ENCODE assay signal across 17 mouse cellular contexts in the genomic region with DNA sequence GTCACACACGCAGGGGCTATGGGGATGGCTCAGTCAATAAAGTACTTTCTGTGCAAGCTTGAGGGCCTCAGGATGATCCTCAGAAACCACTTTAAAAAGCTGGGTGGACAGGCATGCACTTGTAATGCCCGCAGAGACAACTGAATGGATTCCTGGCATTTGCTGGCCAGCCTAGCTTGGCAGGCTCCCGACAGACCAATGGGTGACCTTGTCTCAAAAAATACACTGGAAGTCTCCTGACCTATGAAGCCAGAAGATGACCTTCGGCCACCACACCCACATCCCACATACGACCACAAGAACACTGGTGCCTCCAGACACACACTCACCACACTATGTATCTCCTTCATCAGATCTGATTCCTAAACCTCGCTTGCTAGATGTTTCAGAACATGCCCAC.
A peak's percentile ranks its signal among the peaks of the same experiment; 100 is the strongest.
DNase-seq lines count a peak whose midpoint lies in the region; ATAC-seq and TF ChIP-seq lines count a peak whose summit lies in the region.
"Had no signal": no experiment of that assay in that cellular context is flagged by ENCODE, and none has a peak within 500 bp of the region (broad histone marks: within the 10 kb centered on the region; RNA-seq: fewer than 3 reads in every experiment).

No protein-coding gene starts in this region.

- no peak for TF ChIP-seq POLR2A in liver, adult 2 months (IDR thresholded peaks at IDR 0.05; ENCODE audit: extremely low read depth, insufficient read depth, low read length)
- TF ChIP-seq POLR2A in myocyte (IDR thresholded peaks at IDR 0.05; ENCODE audit: insufficient read length, low read depth) = no peak

- peak; percentile 75 for DNase-seq in liver, adult 2 months (ENCODE audit: extremely low read depth, low read depth, low spot score)
- DNase-seq in liver (no peak), 416B (ENCODE audit: low read depth) (peak; percentile 70), adipocyte (ENCODE audit: low spot score) (no peak)
- DNase-seq: adrenal gland, adult 2 months; adrenal gland, postnatal 10 days; adrenal gland, postnatal 25 days; cerebellum, adult 11-12 months; cerebellum, adult 2 months; cerebellum, adult 9-10 months; cerebellum, postnatal 25 days had no signal

- WGBS in liver, adult 2 months = 45% methylated on average over 6 of the region's 6 CpGs
- WGBS in forebrain, embryonic 13.5 days = 84% methylated on average over 6 of the region's 6 CpGs

- no peaks in the 10 kb centered on the region; the same call in 1 of the 2 replicates for H3K9me3 ChIP-seq in forebrain, embryonic 13.5 days (replicated peaks)
- H3K9me3 ChIP-seq: embryonic facial prominence, embryonic 12.5 days had no signal

- peak overlapping the region; percentile 26 for H3K4me2 ChIP-seq in myocyte (ENCODE audit: low read depth)
- no peak overlapping the region for H3K4me2 ChIP-seq in forebrain, embryonic 13.5 days
- H3K4me2 ChIP-seq: embryonic facial prominence, embryonic 12.5 days had no signal

- no peak overlapping the region for H3ac ChIP-seq in myocyte (ENCODE audit: control insufficient read depth, insufficient read length)

- H3K27ac ChIP-seq in liver, adult 2 months (replicated peaks; ENCODE audit: insufficient read depth, low read depth, low read length) = no peak overlapping the region
- no peak overlapping the region for H3K27ac ChIP-seq in forebrain, embryonic 13.5 days
- H3K27ac ChIP-seq: embryonic facial prominence, embryonic 10.5 days; embryonic facial prominence, embryonic 12.5 days had no signal

- ATAC-seq in forebrain, embryonic 13.5 days = no peak
- ATAC-seq: activated CD4-positive, CD25-positive, alpha-beta regulatory T cell, adult 4 months; Patski had no signal

- H3K4me1 ChIP-seq in liver, adult 2 months (ENCODE audit: control insufficient read depth, insufficient read depth, low read length) = peaks cover 28% of the 10 kb centered on the region
- peaks cover 28% of the 10 kb centered on the region for H3K4me1 ChIP-seq in forebrain, embryonic 13.5 days

- no peak overlapping the region for H3K4me3 ChIP-seq in liver, adult 2 months (ENCODE audit: insufficient read depth, low read depth, low read length)
- no peak overlapping the region for H3K4me3 ChIP-seq in myocyte
- H3K4me3 ChIP-seq in forebrain, embryonic 13.5 days = no peak overlapping the region
- H3K4me3 ChIP-seq: embryonic facial prominence, embryonic 10.5 days; embryonic facial prominence, embryonic 12.5 days had no signal

- H3K9ac ChIP-seq in liver, adult 2 months (ENCODE audit: low read depth, low read length) = no peak overlapping the region
- no peak overlapping the region for H3K9ac ChIP-seq in forebrain, embryonic 13.5 days
- H3K9ac ChIP-seq: embryonic facial prominence, embryonic 12.5 days had no signal

- TF ChIP-seq CTCF in liver, adult 2 months (IDR thresholded peaks at IDR 0.05; ENCODE audit: low read depth, low read length) = no peak

- H3K79me2 ChIP-seq in liver, adult 2 months (ENCODE audit: control insufficient read depth, insufficient read depth, low read length) = no peaks in the 10 kb centered on the region
- H3K79me2 ChIP-seq in myocyte (ENCODE audit: control insufficient read depth, insufficient read depth) = no peaks in the 10 kb centered on the region

- H3K27me3 ChIP-seq in liver, adult 2 months (ENCODE audit: control insufficient read depth, insufficient read depth, low read length) = no peaks in the 10 kb centered on the region
- no peaks in the 10 kb centered on the region for H3K27me3 ChIP-seq in myocyte (ENCODE audit: control insufficient read depth, insufficient read depth, insufficient read length)
- peaks cover 47% of the 10 kb centered on the region for H3K27me3 ChIP-seq in forebrain, embryonic 13.5 days

- no peaks in the 10 kb centered on the region for H3K36me3 ChIP-seq in liver, adult 2 months (ENCODE audit: control insufficient read depth, insufficient read depth, low read length)
- H3K36me3 ChIP-seq in myocyte (ENCODE audit: control insufficient read depth, insufficient read depth) = no peaks in the 10 kb centered on the region
- no peaks in the 10 kb centered on the region for H3K36me3 ChIP-seq in forebrain, embryonic 13.5 days (ENCODE audit: poor library complexity, severe bottlenecking)
- H3K36me3 ChIP-seq: embryonic facial prominence, embryonic 10.5 days; embryonic facial prominence, embryonic 12.5 days had no signal

TF ChIP-seq in myocyte, 11 proteins besides CTCF, POLR2A, EP300 and RAD21:
- peak; percentile 34 for TF ChIP-seq TCF12 (IDR thresholded peaks at IDR 0.05; ENCODE audit: insufficient read depth, poor library complexity, severe bottlenecking)
- no peak for TF ChIP-seq MAX (IDR thresholded peaks at IDR 0.05; ENCODE audit: low read depth)
- TF ChIP-seq SRF (IDR thresholded peaks at IDR 0.05; ENCODE audit: control insufficient read depth, insufficient read length, low read depth) = no peak
- TF ChIP-seq MYOD1 (IDR thresholded peaks at IDR 0.05; ENCODE audit: control insufficient read depth in 1 of 3, insufficient read length in 2 of 3, low read depth in 2 of 3) = peak in 1 of 3 experiments; percentile 39
- TF ChIP-seq TCF3 (IDR thresholded peaks at IDR 0.05; ENCODE audit: insufficient read length, low read depth) = no peak
- TF ChIP-seq POLR2AphosphoS2 (IDR thresholded peaks at IDR 0.05; ENCODE audit: insufficient read length, low read depth) = no peak
- TF ChIP-seq MYOG (IDR thresholded peaks at IDR 0.05; ENCODE audit: control insufficient read depth in 1 of 3, insufficient read depth in 1 of 3, insufficient read length in 2 of 3, low read depth in 2 of 3) = peak in 2 of 3 experiments; percentile 59 to 84
- TF ChIP-seq REST (IDR thresholded peaks at IDR 0.05; ENCODE audit: insufficient read depth, insufficient read length) = no peak
- no peak for TF ChIP-seq USF1 (IDR thresholded peaks at IDR 0.05; ENCODE audit: low read depth)
- TF ChIP-seq E2F4 (IDR thresholded peaks at IDR 0.05; ENCODE audit: insufficient read depth) = no peak
- TF ChIP-seq CEBPB (IDR thresholded peaks at IDR 0.05; ENCODE audit: insufficient read depth, poor library complexity, severe bottlenecking) = no peak

Comparison
In these comparisons a context has a peak if more than half of its experiments do, and no peak if none do; other contexts are left out.
1. DNase-seq: peak in liver, adult 2 months (single experiment) and 416B (single experiment); none in liver (single experiment) and adipocyte (single experiment).